Mouse (Mus musculus) limb, embryonic 13.5 days (tissue): ENCODE measurements around the gene Duoxa1. TPM values are rescaled to one million over a fixed set of nuclear protein-coding genes. Genes with fewer than 3 reads are reported as not detected.

Experiments used
- ATAC-seq: fragments of 200-750 bp; cut with Nextera tagmentation; 2 replicates; pipeline ENCODE4 v1.8.0; 2017; ENCODE audit warnings: low read depth, moderate number of reproducible peaks, moderate TSS enrichment; ENCODE audit not compliant: low FRiP score
- H3K27ac ChIP-seq: fragments of 300-500 bp; sonication (generic); 2 replicates; pipeline ENCODE4 v1.5.1; 2015; ENCODE audit warnings: inconsistent platforms, mild to moderate bottlenecking, moderate library complexity
- H3K27me3 ChIP-seq: fragments of 300-500 bp; sonication (generic); 2 replicates; pipeline ENCODE4 v1.6.1; 2015; ENCODE audit warnings: mild to moderate bottlenecking, inconsistent platforms
- H3K36me3 ChIP-seq: fragments of 300-500 bp; sonication (generic); 2 replicates; pipeline ENCODE4 v1.6.1; 2015; ENCODE audit warnings: inconsistent platforms, mild to moderate bottlenecking, moderate library complexity
- H3K4me1 ChIP-seq: fragments of 300-500 bp; sonication (generic); 2 replicates; pipeline ENCODE4 v1.6.1; 2015; ENCODE audit warnings: inconsistent platforms
- H3K4me2 ChIP-seq: fragments of 300-500 bp; sonication (generic); replicated peaks from 2 replicates; pipeline ENCODE4 v1.6.1; 2015; ENCODE audit warnings: inconsistent platforms, mild to moderate bottlenecking, moderate library complexity
- H3K4me3 ChIP-seq: fragments of 300-500 bp; sonication (generic); 2 replicates; pipeline ENCODE4 v1.5.1; 2015; ENCODE audit warnings: moderate library complexity, mild to moderate bottlenecking, inconsistent platforms
- H3K9ac ChIP-seq: fragments of 300-500 bp; sonication (generic); 2 replicates; pipeline ENCODE4 v1.6.1; 2015; ENCODE audit warnings: mild to moderate bottlenecking, inconsistent platforms
- H3K9me3 ChIP-seq: fragments of 300-500 bp; sonication (generic); 2 replicates; pipeline ENCODE4 v1.6.1; 2016; ENCODE audit warnings: inconsistent platforms
- WGBS: fragments of 180-500 bp; shearing (Covaris S2); methylation state at CpG from one replicate; pipeline ENCODE4 v1.1.7; 2015; 5-methylcytosine and 5-hydroxymethylcytosine counted together
- polyA plus RNA-seq: library from polyadenylated mRNA; unstranded; fragments of >200 nt; fragmentation: Nextera tagmentation; extraction: Ambion mirVana; gene quantifications from 2 replicates; pipeline ENCODE4 v1.2.1, GENCODE M21; 2015

Gene Duoxa1
- 1.7 and 3.5 TPM in 2 replicates for polyA plus RNA-seq

- no peaks in the 10 kb centered on the region for H3K36me3 ChIP-seq
- 0 out of 2 replicates have a peak, but pooled peaks have one; percentile 7 for ATAC-seq
- H3K9ac ChIP-seq = 0 out of 2 replicates have a peak within 1 kb of the TSS, but pooled peaks have one; percentile 19
- 3% methylated on average over 24 of the region's 24 CpGs for WGBS
- H3K27me3 ChIP-seq = peaks cover 86% of the 10 kb centered on the region
- peak within 1 kb of the TSS; percentile 35 for H3K4me3 ChIP-seq
- H3K4me1 ChIP-seq = peaks cover 11% of the 10 kb centered on the region; the same call in 1 of the 2 replicates
- H3K27ac ChIP-seq = no peak within 1 kb of the TSS
- peak within 1 kb of the TSS; percentile 57 for H3K4me2 ChIP-seq
- no peaks in the 10 kb centered on the region for H3K9me3 ChIP-seq
Observed at GRCm38 (mm10) chr2:122313536-122313935, at the start of gene Duoxa1. Gene Duoxa1 (minus strand): TSS chr2:122313730.

DNA sequence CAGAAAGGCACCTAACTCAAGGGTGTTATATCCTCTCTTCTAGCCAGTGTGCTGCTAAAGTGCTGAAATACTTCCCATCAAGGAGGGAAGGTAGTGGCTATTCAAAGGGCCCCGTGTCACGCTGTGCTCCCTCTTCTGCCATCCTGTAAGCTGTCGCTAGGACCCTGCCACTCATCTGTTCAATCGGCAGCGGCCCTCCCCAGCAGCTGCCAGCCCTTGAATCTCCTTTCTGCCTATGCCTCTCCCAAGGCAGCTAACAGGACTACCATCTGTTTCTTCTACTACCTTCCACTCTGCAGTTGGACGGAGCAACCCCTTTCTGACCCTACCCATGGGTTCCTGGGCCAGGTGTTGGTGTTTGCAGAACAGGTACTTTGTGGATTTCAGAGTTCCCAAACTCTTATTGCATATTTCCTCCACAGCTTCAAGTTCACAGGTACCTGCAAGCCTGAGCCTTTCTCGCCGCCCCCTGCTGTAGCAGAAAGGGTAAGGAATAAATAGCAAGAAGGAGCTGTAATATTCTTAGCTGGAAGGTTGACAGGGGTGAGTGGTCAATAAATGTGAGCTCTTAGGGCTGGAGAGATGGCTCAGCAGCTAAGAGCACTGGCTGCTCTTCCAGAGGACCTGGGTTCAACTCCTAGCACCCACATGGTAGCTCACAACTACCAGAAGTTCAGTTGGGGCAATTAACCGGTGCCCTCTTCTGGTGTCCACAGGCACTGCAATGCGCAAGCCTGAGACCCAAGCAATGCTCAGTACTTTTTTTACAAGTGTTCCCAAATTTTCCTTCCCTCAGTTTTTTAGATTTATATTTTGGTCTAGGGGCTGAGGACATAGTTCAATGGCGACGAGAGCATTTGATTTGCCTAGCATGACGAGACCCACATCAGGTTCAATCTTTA lies 49.3 kb upstream of the Duoxa1 start:
- no peak overlapping the region for H3K4me3 ChIP-seq
- no peak overlapping the region for H3K4me2 ChIP-seq
- H3K9me3 ChIP-seq = no peaks in the 10 kb centered on the region
- WGBS = 84% methylated on average over 13 of the region's 13 CpGs
- no peak for ATAC-seq
- H3K9ac ChIP-seq = no peak overlapping the region
- peaks cover 39% of the 10 kb centered on the region for H3K36me3 ChIP-seq
- H3K4me1 ChIP-seq = peaks cover 26% of the 10 kb centered on the region
- no peak overlapping the region for H3K27ac ChIP-seq
- no peaks in the 10 kb centered on the region for H3K27me3 ChIP-seq

DNA sequence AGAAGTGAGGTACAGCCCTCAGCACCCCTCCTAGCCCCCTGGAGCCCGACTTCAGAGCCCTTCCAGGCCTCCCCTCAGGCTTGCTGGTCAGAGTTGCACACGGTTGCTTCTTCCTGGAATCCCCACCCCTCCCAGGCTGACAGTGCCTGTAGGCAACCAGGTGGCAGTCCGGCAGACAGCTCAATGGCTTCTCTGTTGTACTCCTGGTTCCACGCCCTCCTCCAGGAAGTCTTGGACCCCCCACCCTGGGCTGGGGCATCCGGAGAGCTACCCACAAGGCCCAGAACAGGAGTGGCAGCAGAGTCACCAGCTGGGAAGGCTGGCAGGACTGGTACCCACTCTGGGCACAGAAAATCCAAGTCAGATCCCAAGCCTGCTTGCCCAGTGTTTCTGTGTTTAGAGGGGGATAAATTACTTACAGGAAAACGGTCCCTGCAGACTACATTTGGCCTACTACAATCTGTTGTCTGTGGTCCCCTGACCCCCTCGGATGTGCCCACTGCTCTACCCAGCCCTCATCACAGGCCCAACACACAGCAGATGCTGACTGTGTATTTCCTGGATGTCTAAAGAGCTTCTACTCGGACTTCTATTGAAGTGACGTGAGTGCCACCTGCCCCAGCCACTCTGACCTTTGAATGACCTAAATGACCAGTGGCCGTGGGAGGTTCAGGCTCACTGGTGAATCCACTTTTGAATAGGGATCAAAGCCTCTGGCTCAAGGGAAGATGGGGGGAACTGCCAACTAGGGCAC lies 48.5 kb upstream of the Duoxa1 start:
- Histone ChIP-seq H3K9ac (no peak overlapping the region), H3K9me3 (no peaks in the 10 kb centered on the region), H3K4me2 (no peak overlapping the region), H3K36me3 (peaks cover 47% of the 10 kb centered on the region), H3K27ac (no peak overlapping the region), H3K4me3 (no peak overlapping the region), H3K4me1 (peaks cover 19% of the 10 kb centered on the region), H3K27me3 (no peaks in the 10 kb centered on the region)
- no peak for ATAC-seq
- 69% methylated on average over 10 of the region's 10 CpGs for WGBS

GRCm38 (mm10) chr2:122361181-122361580 lies 47.7 kb upstream of the Duoxa1 start:
- no peak for ATAC-seq
- Histone ChIP-seq H3K27ac (no peak overlapping the region), H3K9me3 (no peaks in the 10 kb centered on the region), H3K9ac (no peak overlapping the region), H3K27me3 (no peaks in the 10 kb centered on the region), H3K4me1 (peaks cover 10% of the 10 kb centered on the region), H3K4me3 (no peak overlapping the region), H3K36me3 (peaks cover 55% of the 10 kb centered on the region), H3K4me2 (no peak overlapping the region)
- WGBS = 90% methylated on average over 6 of the region's 6 CpGs

GRCm38 (mm10) chr2:122360310-122360709 lies 46.8 kb upstream of the Duoxa1 start:
- no peak overlapping the region for H3K4me2 ChIP-seq
- ATAC-seq = no peak
- no peaks in the 10 kb centered on the region for H3K9me3 ChIP-seq
- H3K27me3 ChIP-seq = no peaks in the 10 kb centered on the region
- 80% methylated on average over 6 of the region's 6 CpGs for WGBS
- no peak overlapping the region for H3K9ac ChIP-seq
- H3K27ac ChIP-seq = no peak overlapping the region
- peaks cover 61% of the 10 kb centered on the region for H3K36me3 ChIP-seq
- 0 out of 2 replicates have a peak, but pooled peaks cover 4% of the 10 kb centered on the region for H3K4me1 ChIP-seq
- H3K4me3 ChIP-seq = no peak overlapping the region

DNA sequence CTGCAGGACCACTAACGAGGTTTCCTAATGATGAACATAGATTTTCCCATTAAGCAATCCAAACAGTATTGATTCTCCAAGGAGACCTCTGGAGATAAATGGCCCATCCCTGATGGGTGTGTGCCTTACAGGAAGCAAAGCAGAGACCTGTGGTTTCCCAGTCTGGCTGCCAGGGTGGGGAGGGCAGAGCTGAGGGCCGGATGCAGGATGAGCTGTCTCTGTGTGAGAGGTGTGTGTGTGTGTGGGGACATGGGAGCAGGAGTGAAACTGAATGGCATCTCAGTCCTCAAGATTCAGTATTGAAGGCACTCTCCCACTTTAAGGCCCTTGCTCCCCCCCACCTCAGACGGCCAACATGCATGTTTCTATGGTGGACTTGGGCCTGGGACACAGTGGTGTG lies 42.7 kb upstream of the Duoxa1 start:
- H3K9ac ChIP-seq = no peak overlapping the region
- H3K27me3 ChIP-seq = no peaks in the 10 kb centered on the region
- H3K9me3 ChIP-seq = no peaks in the 10 kb centered on the region
- no peak overlapping the region for H3K4me3 ChIP-seq
- H3K27ac ChIP-seq = no peak overlapping the region
- H3K4me2 ChIP-seq = no peak overlapping the region
- peaks cover 12% of the 10 kb centered on the region for H3K4me1 ChIP-seq
- peaks cover 65% of the 10 kb centered on the region for H3K36me3 ChIP-seq
- ATAC-seq = no peak
- 77% methylated on average over 3 of the region's 3 CpGs for WGBS

DNA sequence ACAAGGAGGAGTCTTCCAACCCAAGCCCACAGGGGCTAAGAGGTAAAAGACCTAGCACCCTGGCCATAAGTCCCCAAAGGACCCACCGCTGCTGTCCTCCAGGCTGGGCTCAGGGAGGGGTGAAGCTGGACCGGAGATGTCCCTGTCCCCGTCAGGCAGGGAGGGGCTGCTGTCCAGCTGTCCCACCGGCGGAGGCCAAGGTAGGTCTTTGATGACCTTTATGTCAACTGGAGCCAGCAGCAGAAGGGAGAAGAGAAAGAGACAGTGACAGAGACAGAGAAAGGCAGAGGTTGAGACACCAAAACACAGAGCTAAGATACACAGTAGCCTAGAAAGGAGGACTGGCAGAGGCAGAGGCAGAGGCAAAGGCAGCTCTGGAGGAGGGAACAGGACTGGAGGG lies 41.9 kb upstream of the Duoxa1 start:
- no peak for ATAC-seq
- Histone ChIP-seq H3K27ac (no peak overlapping the region), H3K9ac (no peak overlapping the region), H3K36me3 (peaks cover 65% of the 10 kb centered on the region), H3K27me3 (no peaks in the 10 kb centered on the region), H3K4me3 (no peak overlapping the region), H3K4me2 (no peak overlapping the region), H3K9me3 (no peaks in the 10 kb centered on the region), H3K4me1 (peaks cover 14% of the 10 kb centered on the region)
- 88% methylated on average over 5 of the region's 5 CpGs for WGBS

- WGBS = 71% methylated on average over 12 of the region's 12 CpGs
- Histone ChIP-seq H3K27ac (no peak overlapping the region), H3K4me2 (no peak overlapping the region)
Observed at GRCm38 (mm10) chr2:122354191-122354929, 40.8 kb upstream of the Duoxa1 start.

GRCm38 (mm10) chr2:122353765-122354164 lies 40.2 kb upstream of the Duoxa1 start:
- Histone ChIP-seq H3K36me3 (peaks cover 54% of the 10 kb centered on the region), H3K4me2 (no peak overlapping the region), H3K4me1 (peaks cover 23% of the 10 kb centered on the region), H3K4me3 (no peak overlapping the region), H3K27me3 (no peaks in the 10 kb centered on the region), H3K27ac (no peak overlapping the region), H3K9me3 (no peaks in the 10 kb centered on the region), H3K9ac (no peak overlapping the region)
- WGBS = 72% methylated on average over 8 of the region's 8 CpGs
- ATAC-seq = no peak

More at GRCm38 (mm10) chr2:122354191-122354929, 40.8 kb upstream of the Duoxa1 start:
- peaks cover 20% of the 10 kb centered on the region for H3K4me1 ChIP-seq
- H3K4me3 ChIP-seq = no peak overlapping the region
- H3K36me3 ChIP-seq = peaks cover 60% of the 10 kb centered on the region
- ATAC-seq = no peak
- H3K9ac ChIP-seq = no peak overlapping the region
- no peaks in the 10 kb centered on the region for H3K9me3 ChIP-seq
- no peaks in the 10 kb centered on the region for H3K27me3 ChIP-seq

DNA sequence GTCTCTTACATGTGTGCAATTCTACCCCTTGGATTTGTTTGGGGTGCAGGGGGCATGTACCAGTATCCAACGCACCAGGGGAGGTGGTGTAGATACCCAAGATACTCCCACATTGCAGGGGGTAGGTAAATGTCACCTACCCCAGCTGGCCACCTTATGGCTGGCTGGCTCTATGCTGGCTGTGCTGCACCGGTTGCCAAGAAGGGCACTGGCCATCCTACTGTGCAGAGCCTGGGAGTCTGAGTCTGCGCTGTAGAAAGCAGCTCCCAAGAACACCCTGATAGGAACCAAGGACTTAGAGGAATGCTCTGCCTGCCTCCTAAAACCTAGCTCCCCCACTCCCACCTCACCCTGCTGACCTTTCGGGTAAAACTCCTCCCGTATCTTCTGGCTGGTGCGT lies 39.5 kb upstream of the Duoxa1 start:
- Histone ChIP-seq H3K4me1 (peaks cover 27% of the 10 kb centered on the region), H3K9ac (no peak overlapping the region), H3K4me2 (no peak overlapping the region), H3K27me3 (no peaks in the 10 kb centered on the region), H3K9me3 (no peaks in the 10 kb centered on the region), H3K36me3 (peaks cover 49% of the 10 kb centered on the region), H3K4me3 (no peak overlapping the region), H3K27ac (no peak overlapping the region)
- no peak for ATAC-seq
- 80% methylated on average over 6 of the region's 6 CpGs for WGBS

- H3K9ac ChIP-seq = no peak overlapping the region
- H3K27me3 ChIP-seq = no peaks in the 10 kb centered on the region
- H3K4me2 ChIP-seq = no peak overlapping the region
- peak overlapping the region; percentile 65; the same call in 1 of the 2 replicates for H3K27ac ChIP-seq
- ATAC-seq = no peak
- H3K4me1 ChIP-seq = peaks cover 31% of the 10 kb centered on the region
- H3K4me3 ChIP-seq = no peak overlapping the region
- no peaks in the 10 kb centered on the region for H3K9me3 ChIP-seq
- WGBS = 63% methylated on average over 4 of the region's 4 CpGs
- peaks cover 39% of the 10 kb centered on the region for H3K36me3 ChIP-seq
Observed at GRCm38 (mm10) chr2:122351931-122352329, 38.4 kb upstream of the Duoxa1 start.
